Mouse (Mus musculus) lung, embryonic 14.5 days (tissue): ENCODE results near the gene Zmym1. TPM values are rescaled to one million over a fixed set of nuclear protein-coding genes. Genes with fewer than 3 reads are reported as not detected.
"Not testable (repeated sequence)": the region's sequence is repeated elsewhere in the genome, so short reads cannot be mapped to it uniquely, and the experiment has no call there.

Experiments used
- ATAC-seq: fragments of 200-750 bp; cut with Nextera tagmentation; 2 replicates; pipeline ENCODE4 v1.8.0; 2017; ENCODE audit warnings: mild to moderate bottlenecking, moderate TSS enrichment, moderate library complexity; ENCODE audit not compliant: insufficient read depth
- DNase-seq: peaks from one replicate; pipeline ENCODE4 v3.0.0-alpha.2; 2015
- H3K27ac ChIP-seq: fragments of 300-500 bp; sonication (generic); 2 replicates; pipeline ENCODE4 v1.5.1; 2014; ENCODE audit warnings: low read depth, mild to moderate bottlenecking, moderate library complexity
- H3K27me3 ChIP-seq: fragments of 300-500 bp; sonication (generic); 2 replicates; pipeline ENCODE4 v1.6.1; 2014; ENCODE audit warnings: low read length, control low read depth; ENCODE audit not compliant: insufficient read depth
- H3K36me3 ChIP-seq: fragments of 300-500 bp; sonication (generic); 2 replicates; pipeline ENCODE4 v1.6.1; 2014; ENCODE audit warnings: control low read depth; ENCODE audit not compliant: insufficient read depth
- H3K4me1 ChIP-seq: fragments of 300-500 bp; sonication (generic); 2 replicates; pipeline ENCODE4 v1.6.1; 2014; ENCODE audit warnings: antibody characterized with exemption, control low read depth; ENCODE audit not compliant: insufficient read depth
- H3K4me2 ChIP-seq: fragments of 300-500 bp; sonication (generic); 2 replicates; pipeline ENCODE4 v1.6.1; 2014; ENCODE audit warnings: mild to moderate bottlenecking
- H3K4me3 ChIP-seq: fragments of 300-500 bp; sonication (generic); 2 replicates; pipeline ENCODE4 v1.5.1; 2014; ENCODE audit warnings: low read depth, low read length
- H3K9ac ChIP-seq: fragments of 300-500 bp; sonication (generic); 2 replicates; pipeline ENCODE4 v1.6.1; 2014
- H3K9me3 ChIP-seq: fragments of 300-500 bp; sonication (generic); 2 replicates; pipeline ENCODE4 v1.6.1; 2016; ENCODE audit warnings: low read depth, low read length, control low read depth
- CTCF ChIP-seq: IDR thresholded peaks from 2 replicates; pipeline ENCODE4 v1.5.1; 2016; ENCODE audit warnings: antibody characterized with exemption, low read depth
- WGBS: fragments of 180-500 bp; shearing (Covaris S2); extraction: QIAGEN DNeasy Blood & Tissue Kit; methylation state at CpG from one replicate; pipeline ENCODE4 v1.1.7; 2014; 5-methylcytosine and 5-hydroxymethylcytosine counted together
- polyA plus RNA-seq: library from polyadenylated mRNA; unstranded; fragments of >200 nt; fragmentation: Nextera tagmentation; extraction: Ambion mirVana; gene quantifications from 2 replicates; pipeline ENCODE4 v1.2.1, GENCODE M21; 2014

Gene Zmym1
- polyA plus RNA-seq, 1 experiment from 2014 or later, result 27.6 TPM

- Histone ChIP-seq H3K9me3 (no peaks in the 10 kb centered on the region), H3K9ac (peak overlapping the region; percentile 36), H3K27me3 (no peaks in the 10 kb centered on the region), H3K4me3 (peak overlapping the region; percentile 100), H3K27ac (peak overlapping the region; percentile 42), H3K4me1 (peaks cover 8% of the 10 kb centered on the region; the same call in 1 of the 2 replicates), H3K36me3 (peaks cover 37% of the 10 kb centered on the region), H3K4me2 (peak overlapping the region; percentile 65)
- DNase-seq (no peak), ATAC-seq (no peak)
- TF ChIP-seq CTCF, result no peak
- WGBS, result 11% methylated on average over 13 of the region's 13 CpGs
Measured at GRCm38 (mm10) chr4:127020411-127021150, 40.4 kb downstream of the Zmym1 start.

- no peak overlapping the region for H3K27ac ChIP-seq
- no peaks in the 10 kb centered on the region for H3K27me3 ChIP-seq
- no peak for ATAC-seq
- H3K9me3 ChIP-seq, result no peaks in the 10 kb centered on the region
- WGBS, result 77% methylated on average over 4 of the region's 4 CpGs
- H3K4me1 ChIP-seq, result no peaks in the 10 kb centered on the region
- H3K36me3 ChIP-seq, result no peaks in the 10 kb centered on the region
- H3K9ac ChIP-seq, result no peak overlapping the region
- DNase-seq, result no peak
- no peak overlapping the region for H3K4me2 ChIP-seq
- no peak for TF ChIP-seq CTCF
- H3K4me3 ChIP-seq, result no peak overlapping the region
Measured at GRCm38 (mm10) chr4:127016366-127016765, 44.6 kb downstream of the Zmym1 start.

- DNase-seq (peak; percentile 95), ATAC-seq (peak; percentile 93)
- TF ChIP-seq CTCF, result peak; percentile 94
- not testable (repeated sequence) for H3K27me3 ChIP-seq, H3K4me1 ChIP-seq, H3K27ac ChIP-seq, H3K9ac ChIP-seq, H3K9me3 ChIP-seq, H3K36me3 ChIP-seq
- WGBS, result 17% methylated on average over 14 of the region's 26 CpGs
- Histone ChIP-seq H3K4me3 (peak overlapping the region; percentile 24; the same call in 1 of the 2 replicates), H3K4me2 (peak overlapping the region; percentile 38)
Measured at GRCm38 (mm10) chr4:127015294-127015993, 45.5 kb downstream of the Zmym1 start.

GRCm38 (mm10) chr4:127005113-127005936 is 55.6 kb downstream of the Zmym1 start:
- WGBS, result 15% methylated on average over 25 of the region's 25 CpGs

GRCm38 (mm10) chr4:127004384-127004783 is 56.6 kb downstream of the Zmym1 start:
- WGBS, result 77% methylated on average over 3 of the region's 3 CpGs
- Histone ChIP-seq H3K4me1 (no peaks in the 10 kb centered on the region), H3K36me3 (no peaks in the 10 kb centered on the region), H3K9ac (no peak overlapping the region), H3K4me2 (peak overlapping the region; percentile 65; the same call in 1 of the 2 replicates), H3K9me3 (no peaks in the 10 kb centered on the region), H3K27ac (no peak overlapping the region), H3K27me3 (no peaks in the 10 kb centered on the region), H3K4me3 (no peak overlapping the region)
- no peak for TF ChIP-seq CTCF
- ATAC-seq, result no peak
- no peak for DNase-seq

More at GRCm38 (mm10) chr4:127005113-127005936, 55.6 kb downstream of the Zmym1 start:
- Histone ChIP-seq H3K36me3 (no peaks in the 10 kb centered on the region), H3K4me3 (peak overlapping the region; percentile 33), H3K4me1 (no peaks in the 10 kb centered on the region), H3K9me3 (no peaks in the 10 kb centered on the region), H3K4me2 (peak overlapping the region; percentile 65), H3K27me3 (no peaks in the 10 kb centered on the region), H3K27ac (no peak overlapping the region), H3K9ac (peak overlapping the region; percentile 52)
- ATAC-seq (peak; percentile 62; the same call in 1 of the 2 replicates), DNase-seq (peak; percentile 75)
- no peak for TF ChIP-seq CTCF

GRCm38 (mm10) chr4:127000601-127001105 is 60.3 kb downstream of the Zmym1 start:
- Histone ChIP-seq H3K9me3 (no peaks in the 10 kb centered on the region), H3K4me1 (no peaks in the 10 kb centered on the region), H3K36me3 (no peaks in the 10 kb centered on the region), H3K9ac (no peak overlapping the region), H3K27me3 (no peaks in the 10 kb centered on the region), H3K4me3 (no peak overlapping the region), H3K27ac (no peak overlapping the region), H3K4me2 (no peak overlapping the region)
- no peak for TF ChIP-seq CTCF
- ATAC-seq (no peak), DNase-seq (no peak)
- 47% methylated on average over 8 of the region's 8 CpGs for WGBS

- H3K36me3 ChIP-seq, H3K4me2 ChIP-seq, H3K9me3 ChIP-seq, H3K4me3 ChIP-seq, H3K4me1 ChIP-seq, H3K27me3 ChIP-seq, DNase-seq, H3K27ac ChIP-seq, H3K9ac ChIP-seq, ATAC-seq: not testable (repeated sequence)
- 96% methylated on average over 16 of the region's 16 CpGs for WGBS
Measured at GRCm38 (mm10) chr4:126999372-126999771, 61.6 kb downstream of the Zmym1 start.

Other genes starting within 250 kb of the Zmym1 start
- 19.8 and 21.8 TPM in 2 replicates for gene Zmym4, start 93.0 kb downstream of the Zmym1 start, polyA plus RNA-seq
- gene Sfpq, start 39.8 kb downstream of the Zmym1 start, polyA plus RNA-seq, result 129 and 137 TPM in 2 replicates
- 17.8 and 18.7 TPM in 2 replicates for gene Zmym6, start 16.2 kb upstream of the Zmym1 start, polyA plus RNA-seq
- 13.1 and 14.9 TPM in 2 replicates for gene Tmem35b, start 62.5 kb upstream of the Zmym1 start, polyA plus RNA-seq
- gene Dlgap3, start 108.1 kb upstream of the Zmym1 start, polyA plus RNA-seq, result 0.97 and 1.4 TPM in 2 replicates
- gene Smim12, start 182.6 kb upstream of the Zmym1 start, polyA plus RNA-seq, result 57.5 and 63.0 TPM in 2 replicates